Mouse (Mus musculus) liver (tissue): ENCODE data around the gene Pdlim4.
"Not testable (repeated sequence)": the region's sequence is repeated elsewhere in the genome, so short reads cannot be mapped to it uniquely, and the experiment has no call there.

Source experiments
- DNase-seq: peaks from one replicate; pipeline ENCODE4 v3.0.0-alpha.2; 2020; ENCODE audit warnings: mixed read lengths

Pdlim4 gene

DNA sequence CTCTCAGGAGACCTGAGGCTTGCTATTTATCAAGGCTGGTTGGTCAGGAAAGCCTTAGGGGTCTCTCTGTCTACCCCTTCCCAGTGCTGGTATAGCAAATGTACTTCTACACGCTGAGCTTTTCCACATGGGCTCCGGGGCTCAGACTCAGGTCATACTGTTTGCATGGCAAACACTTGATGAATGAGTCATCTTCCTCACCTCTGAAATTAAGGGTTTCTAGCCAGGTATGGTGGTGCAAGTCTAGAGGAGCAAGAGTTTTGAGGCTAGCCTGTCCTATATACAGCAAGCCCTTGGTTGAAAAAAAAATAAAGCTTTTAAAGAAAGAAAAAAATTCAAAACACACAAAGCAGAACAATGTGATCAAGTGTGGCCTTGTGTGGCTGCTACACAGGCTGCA lies 57.6 kb downstream of the Pdlim4 start:
- no peak for DNase-seq

DNA sequence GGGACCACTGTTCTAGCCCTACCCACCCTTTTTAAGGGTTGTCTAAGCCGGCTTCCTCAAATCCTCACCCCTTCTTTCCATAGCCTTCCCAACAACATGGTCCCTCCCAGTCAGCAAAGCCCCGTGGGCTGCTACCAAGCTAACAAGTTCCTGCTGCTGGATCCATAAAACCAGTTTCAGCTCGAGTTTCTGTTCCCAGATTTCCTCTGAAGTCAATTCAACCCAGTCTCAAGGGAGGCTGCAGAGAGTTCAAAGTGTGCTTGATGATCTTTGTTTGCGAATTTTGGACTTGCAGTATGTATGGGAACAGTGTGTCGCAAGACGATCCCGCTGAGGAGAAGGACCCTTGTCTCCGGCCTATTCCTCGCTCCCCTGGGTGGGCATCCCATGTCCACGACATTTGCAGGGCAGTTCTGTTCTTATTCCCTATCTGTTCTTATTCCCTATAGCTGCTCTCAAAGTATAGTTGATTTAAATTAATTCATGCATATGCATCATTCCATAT lies 60.3 kb downstream of the Pdlim4 start:
- DNase-seq: no peak

DNA sequence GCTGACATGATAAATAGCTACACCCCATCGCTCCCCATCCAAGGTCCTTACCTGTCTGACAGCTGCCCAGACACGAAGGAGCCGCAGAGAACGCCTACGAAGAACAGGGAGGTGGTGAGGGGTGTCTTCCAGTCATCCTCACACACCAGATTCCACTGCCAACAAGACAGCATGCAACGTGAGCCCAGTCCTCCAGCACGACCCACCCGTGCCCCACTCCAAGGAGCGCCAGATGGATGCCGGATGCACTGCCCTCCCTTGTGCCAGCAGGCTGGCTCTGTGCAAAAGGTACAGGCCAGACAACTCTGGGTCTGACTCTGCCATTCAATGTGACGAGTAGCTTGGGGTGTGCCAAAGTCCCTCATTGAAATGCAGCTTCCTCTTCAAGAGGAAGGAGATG lies 61.1 kb downstream of the Pdlim4 start:
- no peak for DNase-seq

DNA sequence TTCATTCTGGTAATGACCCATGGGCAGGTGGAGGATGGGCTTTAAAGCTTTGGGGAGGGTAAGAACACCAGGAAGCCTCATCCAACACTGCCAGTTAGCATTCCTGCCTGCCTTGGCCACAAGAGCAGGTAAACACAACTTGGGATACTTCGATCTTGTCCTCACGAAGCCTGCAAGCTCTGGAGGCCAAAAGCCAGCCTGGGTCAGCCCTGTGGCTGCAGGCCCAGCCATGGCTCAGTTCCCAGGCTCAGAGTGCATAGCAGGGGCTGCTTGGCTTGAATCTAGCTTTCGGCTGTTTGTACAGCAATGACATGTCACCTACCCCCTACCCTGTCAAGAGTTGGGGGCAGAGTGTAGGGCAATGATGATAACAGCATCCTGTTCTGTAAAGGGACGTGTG lies 61.9 kb downstream of the Pdlim4 start:
- no peak for DNase-seq

DNA sequence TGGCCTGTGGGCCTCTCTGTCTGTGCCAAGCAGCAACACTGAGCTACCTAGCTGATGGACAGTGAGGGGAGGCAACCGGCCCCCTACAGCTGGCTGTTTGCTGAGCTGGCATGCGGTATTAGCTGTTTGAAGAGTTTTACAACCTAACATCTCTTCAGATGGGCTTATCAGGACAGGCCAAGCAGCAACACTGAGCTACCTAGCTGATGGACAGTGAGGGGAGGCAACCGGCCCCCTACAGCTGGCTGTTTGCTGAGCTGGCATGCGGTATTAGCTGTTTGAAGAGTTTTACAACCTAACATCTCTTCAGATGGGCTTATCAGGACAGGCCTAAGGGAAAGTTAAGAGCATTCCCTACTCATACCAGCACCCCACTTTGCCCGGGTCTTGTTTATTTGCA lies 62.5 kb downstream of the Pdlim4 start:
- DNase-seq: not testable (repeated sequence)
